Mouse (Mus musculus) erythroblast, adult 5-6 weeks (primary cell): ENCODE measurements around the gene Lgr6. TPM values are rescaled to one million over a fixed set of nuclear protein-coding genes. Genes with fewer than 3 reads are reported as not detected.

Experiments
- ATAC-seq: replicated peaks from 2 replicates; pipeline ENCODE4 v1.8.0; 2016; ENCODE audit warnings: moderate number of reproducible peaks, mild to moderate bottlenecking, moderate TSS enrichment, inconsistent platforms; ENCODE audit not compliant: poor library complexity, low FRiP score, severe bottlenecking
- total RNA-seq, 2 experiments: library from RNA; stranded (forward) in 1 of 2; stranded (reverse) in 1 of 2; fragments of 150-400 nt in 1 of 2; fragments of 200-764, 138-1000 nt in 1 of 2; gene quantifications; 2 replicates each; pipeline versions ENCODE4 v1.2.3 to v1.2.4; 2015 to 2017; ENCODE audit warnings: low replicate concordance in 2 of 2

The Lgr6 gene
- total RNA-seq, 2 experiments from 2014 or later, result not detected

DNA sequence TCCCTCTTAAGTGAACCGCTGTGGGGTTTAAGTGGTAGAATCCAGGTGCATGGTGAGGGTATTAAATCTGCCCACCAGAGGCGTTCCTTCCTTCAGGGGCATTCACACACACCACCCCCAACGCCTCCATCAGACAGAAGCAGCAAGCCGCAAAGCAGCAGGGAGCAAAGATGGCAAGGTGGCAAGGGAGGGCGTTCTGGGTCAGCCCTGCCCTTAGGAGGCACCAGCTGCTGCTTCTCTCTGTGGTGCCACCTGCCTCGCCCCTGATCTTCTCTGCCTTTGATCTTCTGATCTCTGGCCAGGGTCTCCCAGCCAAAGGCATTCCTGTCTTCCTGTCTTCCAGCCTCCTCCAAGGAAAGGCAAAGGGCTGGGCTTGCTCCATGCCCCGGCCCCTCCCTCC lies 19.1 kb downstream of the Lgr6 start:
- ATAC-seq, result no peak

DNA sequence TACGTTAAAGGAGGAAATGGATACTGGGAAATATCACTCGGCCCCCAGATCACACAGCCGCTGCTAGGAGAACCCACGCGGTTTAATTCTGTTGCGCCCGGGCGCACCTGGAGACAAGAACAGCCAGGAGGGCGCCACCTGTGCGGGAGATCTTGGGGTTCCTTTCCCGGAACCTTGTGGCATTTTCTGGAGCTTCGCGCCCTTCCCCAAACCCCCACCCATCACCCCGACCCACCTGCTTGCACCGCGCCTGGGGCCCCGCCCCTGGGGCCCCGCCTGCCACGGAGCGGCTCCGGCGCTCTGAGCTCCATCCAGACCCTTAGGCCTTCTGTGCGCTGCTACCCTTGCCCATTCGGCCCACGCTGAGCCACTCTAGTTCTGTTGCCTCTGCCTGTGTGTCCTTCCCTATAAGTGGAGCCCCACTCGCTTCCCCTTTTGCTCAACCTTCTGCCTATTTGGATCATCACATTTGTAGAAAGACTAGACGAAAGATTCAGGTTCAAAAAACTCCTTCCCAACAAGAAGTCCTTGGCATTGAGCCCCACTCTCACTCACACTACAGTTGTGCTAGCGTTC lies 19.7 kb downstream of the Lgr6 start:
- ATAC-seq, result no peak

DNA sequence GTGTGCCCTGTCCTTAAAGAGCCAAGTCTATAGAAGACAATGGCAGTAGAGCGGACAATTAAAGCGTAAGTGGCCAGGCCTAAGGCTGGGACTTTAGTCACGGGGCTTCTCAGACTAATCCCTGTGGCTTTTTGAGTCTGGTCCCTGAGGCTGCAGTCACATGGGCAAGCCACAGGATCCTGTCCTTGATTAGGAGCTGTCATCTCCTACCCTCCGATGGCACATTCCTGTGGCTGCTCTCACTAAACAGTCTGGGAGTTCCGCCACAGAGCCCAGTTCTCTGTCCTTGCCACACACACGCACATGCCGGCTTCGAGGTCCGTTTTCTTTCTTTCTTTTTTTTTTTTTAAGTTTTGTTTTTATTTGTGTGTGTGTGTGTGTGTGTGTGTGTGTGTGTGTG lies 21.6 kb downstream of the Lgr6 start:
- no peak for ATAC-seq

DNA sequence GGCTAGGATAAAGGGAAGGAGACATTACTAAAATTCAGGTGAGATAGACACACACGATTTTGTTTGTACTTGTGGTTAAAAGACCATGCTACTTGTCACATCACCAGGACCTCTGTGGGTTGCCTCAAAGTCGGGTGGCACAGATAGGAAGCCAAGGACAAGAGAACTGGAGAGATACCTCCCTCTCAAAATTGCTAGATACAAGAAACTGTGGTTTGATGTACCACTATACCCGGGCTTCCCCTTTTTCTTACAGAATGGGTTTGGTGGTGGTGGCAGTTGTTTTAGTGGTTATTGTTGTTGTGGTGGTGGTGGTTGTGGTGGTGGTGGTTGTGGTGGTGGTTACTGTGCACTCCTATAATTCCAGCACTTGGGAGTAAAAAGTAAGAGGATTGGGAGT lies 22.8 kb downstream of the Lgr6 start:
- no peak for ATAC-seq

DNA sequence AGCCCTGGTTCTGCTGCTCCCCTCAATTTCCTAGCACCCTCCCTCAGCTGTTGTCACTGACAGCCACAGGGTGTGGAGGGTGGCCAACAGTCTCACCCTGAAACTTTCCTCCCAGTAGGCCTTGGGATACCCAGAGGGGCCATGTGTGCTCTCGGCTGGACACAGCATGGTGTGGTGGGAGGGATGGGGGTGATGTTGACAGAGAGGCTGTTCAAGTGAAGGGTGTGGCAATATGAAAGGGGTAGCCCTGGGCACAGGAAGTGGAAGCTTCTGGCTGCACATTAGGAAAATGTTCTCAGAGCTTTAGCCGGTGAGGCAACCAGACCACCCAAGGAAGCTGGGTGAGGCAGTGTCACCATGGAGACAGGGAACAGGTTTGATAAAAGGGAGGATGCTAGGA lies 26.1 kb downstream of the Lgr6 start:
- ATAC-seq, result no peak

DNA sequence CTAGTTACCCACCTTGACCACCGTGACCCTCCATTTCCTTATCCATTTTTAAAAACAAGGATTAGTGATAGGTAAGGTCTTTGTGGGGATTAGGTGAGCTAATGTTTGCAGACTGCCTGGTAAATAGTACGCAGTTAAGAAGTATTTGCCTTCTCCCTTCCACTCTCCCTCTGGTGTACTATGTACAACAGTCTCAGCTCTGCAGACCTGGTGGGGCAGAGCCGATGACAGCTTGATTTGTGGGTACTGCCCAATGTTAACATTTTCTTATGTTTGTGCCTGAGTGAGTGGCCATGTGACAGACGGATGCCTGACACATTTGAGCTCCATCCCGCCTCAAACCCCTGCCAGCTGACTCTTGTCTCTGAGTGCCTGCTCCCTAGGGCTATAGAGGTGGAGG lies 28.6 kb downstream of the Lgr6 start:
- no peak for ATAC-seq

DNA sequence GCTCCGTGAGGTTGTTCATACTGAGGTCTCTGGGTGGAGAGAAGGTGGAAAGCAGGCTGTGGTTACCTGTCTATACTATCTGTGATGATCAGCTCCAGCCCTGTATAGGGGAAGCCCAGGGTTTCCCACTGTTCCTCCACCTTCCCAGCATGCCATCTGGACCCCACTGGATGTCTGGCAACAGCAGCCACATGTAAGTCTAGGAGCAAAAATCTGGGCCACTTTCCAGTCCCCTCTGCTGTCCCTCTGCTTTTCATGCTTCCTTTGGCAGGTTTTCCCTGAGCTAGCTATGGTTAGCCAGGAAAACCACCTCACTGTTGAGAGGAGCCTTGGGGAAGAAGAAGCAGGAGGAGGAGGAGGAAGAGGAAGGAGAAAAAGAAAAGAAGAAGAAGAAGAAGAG lies 29.8 kb downstream of the Lgr6 start:
- ATAC-seq, result no peak

DNA sequence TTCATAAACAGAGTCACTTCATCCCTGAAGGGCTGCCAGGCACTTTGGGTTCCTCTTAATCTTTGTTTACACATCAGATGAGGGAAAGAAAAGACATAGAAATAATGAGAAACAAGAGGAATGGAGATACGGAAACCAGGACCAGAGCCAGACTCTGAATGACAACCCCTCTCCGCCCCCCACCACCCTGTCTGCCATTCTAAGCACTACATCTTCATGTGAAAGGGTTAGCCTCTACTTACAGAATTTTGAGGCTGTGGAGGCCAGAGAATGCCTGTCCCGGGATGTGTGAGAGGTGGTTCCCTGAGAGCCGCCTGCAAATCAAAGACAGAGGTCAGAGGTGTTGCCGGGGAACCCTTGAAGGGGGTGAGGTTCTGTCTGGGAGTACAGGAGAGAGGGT lies 32.4 kb downstream of the Lgr6 start:
- ATAC-seq, result no peak

DNA sequence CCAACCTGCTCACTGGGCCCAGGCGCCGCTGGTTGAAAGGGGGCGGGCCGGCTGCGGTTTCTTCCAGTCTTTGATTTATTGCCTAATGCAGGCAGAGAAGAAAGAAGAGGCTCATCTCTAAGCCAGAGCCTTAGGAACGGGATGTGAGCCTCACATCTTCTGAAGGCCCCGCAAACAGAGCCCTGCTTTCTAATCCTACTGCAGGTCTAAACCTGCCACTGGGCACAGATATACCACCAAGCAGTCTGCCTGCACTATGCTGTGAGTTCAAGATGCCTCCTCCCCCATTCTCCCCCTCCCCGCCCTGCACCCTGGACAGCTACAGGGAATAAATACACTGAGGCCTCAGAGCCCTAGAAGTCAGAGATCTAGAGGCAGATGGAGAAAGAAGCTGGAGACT lies 35.2 kb downstream of the Lgr6 start:
- no peak for ATAC-seq

DNA sequence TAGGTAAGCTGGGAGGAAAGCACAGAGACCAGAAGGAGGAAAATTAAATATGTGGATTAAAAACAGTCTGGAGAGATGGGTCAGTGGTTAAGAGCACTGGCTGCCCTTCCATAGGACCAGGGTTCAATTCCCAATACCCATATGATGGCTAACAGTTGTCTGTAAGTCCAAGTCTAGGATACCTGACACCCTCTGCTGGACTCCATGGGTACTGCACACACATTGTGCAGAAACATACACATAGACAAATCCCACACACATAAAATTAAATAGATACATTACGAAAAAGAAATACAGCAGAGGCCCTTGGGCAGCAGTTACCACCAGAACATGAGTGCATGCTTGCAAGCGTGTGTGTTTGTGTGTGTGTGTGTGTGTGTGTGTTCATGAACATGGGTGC lies 40.6 kb downstream of the Lgr6 start:
- no peak for ATAC-seq

DNA sequence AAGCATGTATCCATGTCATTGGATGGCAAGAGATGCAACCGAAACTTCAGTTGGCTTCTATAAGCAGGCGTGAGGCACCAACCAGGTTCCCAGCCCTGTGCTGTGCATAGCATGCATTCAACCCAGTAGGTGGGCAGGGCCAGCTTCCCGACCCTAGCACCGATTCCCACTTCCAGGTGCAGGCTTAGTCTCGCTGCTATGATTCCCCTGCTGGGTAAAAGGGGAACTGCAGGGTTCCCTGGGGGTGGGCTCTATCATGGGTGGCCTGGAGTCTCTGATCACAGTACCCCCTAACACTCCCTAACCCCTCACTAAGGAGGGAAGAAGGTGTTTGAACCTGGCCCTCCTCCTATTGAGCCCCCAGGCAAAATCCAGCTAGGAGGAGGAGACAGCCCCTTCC lies 42.1 kb downstream of the Lgr6 start:
- no peak for ATAC-seq

DNA sequence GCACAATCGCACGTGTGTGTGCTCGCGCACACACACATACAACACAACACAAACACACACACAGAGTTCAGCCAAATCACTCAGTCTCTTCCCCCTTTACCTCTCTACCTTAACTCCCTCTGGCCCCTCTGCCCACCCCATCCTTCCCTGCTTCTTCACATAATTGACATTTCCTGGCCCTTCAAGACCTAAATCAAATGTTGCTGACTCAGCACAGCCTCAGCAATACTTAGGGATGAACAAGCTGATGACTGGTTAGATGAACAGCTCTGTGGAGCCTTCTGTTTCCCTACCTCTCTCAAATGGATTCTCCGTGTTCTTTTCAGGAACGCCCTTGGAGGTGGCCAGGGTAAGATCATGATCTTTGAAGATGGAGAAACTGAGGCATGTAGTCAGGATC lies 43.8 kb downstream of the Lgr6 start:
- no peak for ATAC-seq

DNA sequence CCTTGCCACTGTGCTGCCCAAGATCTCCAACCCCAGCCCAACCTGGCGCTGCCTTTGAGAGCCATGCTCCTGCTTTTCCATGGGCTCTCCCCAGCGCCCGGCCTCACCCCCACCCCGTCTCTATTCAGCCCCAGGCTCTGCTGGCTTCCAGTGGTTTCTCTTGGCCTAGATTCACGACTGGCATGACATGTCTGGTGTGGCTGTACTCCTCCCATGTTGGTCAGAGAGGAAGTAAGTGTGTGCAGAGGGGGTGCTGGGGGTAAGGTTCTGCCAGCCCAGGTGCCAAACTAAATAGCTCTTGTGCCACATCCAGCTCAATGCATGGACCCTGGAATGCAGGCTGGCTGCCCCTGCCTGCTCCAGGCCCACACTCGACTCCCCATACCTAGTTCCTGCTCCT lies 44.9 kb downstream of the Lgr6 start:
- ATAC-seq, result no peak

DNA sequence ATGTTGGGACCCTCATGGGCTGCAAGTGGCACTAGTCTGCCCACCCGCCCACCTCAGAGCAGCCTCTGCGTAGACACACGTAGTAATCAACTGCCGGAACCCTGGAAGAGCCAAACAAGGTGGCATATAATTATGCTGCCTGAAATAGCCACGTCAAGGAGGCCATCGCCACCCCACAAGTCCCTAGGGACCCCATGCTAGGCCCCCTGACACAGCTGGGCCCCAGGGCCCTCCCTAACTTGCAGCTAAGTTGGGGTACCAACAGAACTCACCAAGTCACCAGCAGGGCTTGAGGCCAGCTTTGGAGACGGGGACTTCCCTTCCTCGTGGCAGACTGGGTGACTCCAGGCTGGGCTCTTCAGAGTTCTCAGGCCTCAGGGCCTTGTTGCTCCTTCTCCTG lies 48.2 kb downstream of the Lgr6 start:
- no peak for ATAC-seq

DNA sequence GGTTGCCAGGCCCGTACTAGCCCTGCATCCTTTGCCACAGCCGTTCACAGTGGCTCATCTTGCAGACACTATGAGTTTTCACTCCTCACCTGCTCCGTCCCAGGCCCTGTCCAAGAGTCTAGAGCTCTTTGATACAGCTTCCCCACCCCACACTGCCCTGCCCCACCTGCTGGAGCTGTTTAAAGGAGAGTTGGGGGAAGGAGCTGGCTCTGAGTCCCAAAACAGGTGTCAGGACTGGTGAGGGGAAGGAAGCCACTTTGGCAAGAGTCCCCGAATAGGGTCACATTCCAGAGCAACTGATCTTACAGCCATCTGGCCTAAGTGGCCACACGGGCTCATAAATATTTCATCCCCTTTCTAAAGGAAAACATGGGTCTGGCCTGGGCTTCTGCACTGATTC lies 51.0 kb downstream of the Lgr6 start:
- ATAC-seq, result no peak

DNA sequence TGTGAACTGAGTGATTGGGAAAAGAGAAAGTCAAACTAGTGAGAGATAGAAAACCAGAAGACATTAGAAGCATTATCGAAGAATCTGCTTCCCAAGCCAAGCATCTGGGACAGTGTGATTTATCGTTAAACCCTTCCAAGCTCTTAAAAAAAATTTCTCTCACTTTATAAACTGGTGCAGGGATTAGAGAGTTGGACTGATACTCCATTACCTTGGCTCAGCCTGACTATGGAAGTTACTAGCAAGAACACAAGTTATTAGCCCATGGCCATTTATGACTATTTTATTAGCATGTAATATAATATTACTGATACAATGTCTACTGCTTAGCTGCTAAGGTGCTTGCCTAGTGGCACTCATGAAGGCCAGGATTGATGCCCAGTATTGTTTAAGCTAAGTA lies 60.6 kb downstream of the Lgr6 start:
- no peak for ATAC-seq

DNA sequence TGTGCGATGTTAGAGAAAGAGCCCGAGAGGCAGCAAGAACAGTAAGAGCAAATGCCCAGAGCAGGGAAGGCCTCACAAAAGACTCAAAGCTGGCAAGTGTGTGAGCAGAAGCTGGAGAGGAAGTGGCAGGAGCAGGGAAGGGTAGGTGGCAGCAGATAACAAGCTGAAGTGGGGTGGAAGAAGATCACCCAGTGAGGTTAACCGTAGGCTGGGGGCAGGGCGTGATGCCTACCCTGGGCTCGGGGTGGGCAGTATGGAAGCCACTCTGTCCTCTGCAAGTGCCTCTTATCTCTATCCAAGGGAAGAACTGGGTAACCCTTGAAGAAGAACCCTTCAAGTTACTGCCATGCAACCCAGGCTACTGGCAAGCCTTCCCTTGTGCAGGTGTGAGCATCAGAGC lies 68.8 kb downstream of the Lgr6 start:
- no peak for ATAC-seq

DNA sequence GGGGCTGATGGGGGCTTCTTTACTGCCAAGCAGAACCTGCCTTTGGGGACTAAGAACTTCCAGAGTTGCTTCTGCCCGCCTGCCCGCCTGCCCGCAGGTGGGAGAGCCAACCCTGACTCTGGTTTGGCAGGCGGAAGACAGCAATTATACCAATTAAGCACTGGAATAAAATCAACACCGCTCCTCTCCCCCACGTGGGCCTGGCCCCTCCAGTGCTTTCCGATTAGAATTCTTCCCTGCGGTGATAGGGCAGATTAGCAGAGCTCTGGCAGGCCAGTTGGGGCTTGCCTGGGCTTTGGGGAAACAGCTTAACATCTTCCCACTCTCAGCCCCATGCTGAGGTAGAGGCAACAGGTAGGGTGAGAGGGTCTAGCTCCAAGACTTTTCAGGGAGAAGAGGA lies 72.4 kb downstream of the Lgr6 start:
- no peak for ATAC-seq

DNA sequence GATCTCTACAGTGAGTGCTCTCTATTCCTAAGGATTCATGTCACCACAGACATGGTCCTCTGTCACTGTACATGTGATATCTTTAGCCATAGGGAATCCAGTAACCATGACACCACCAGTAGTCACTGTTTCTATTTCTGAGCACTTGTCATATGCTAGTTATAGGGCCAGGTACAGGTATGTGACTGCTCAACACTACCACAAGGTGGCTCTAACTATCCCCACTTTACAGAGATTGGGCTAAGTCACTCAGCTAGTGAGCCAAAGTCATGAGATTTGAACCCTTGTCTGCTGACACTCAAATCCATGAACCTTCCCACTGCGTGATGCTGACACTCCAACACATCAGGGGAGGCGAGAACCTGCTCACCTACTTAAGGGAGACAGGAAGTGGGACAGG lies 75.0 kb downstream of the Lgr6 start:
- no peak for ATAC-seq

DNA sequence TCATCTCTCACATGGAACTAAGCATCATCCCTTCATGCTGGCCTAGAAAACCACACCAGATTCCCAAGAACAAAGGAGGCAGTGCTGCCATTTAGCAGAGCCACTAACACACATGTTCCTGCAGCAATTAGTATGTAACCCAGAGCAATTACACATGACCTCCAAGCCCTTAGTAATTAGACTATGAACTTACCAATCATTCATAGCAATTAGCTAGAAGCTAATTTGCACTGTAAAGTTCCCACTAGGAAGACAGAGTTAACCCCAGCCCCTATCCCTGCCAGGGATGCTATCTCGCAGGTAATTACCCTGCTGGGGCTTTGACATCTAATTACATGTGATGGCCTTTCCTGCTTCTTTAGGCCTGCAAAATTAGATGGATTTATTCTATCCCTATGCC lies 78.8 kb downstream of the Lgr6 start:
- no peak for ATAC-seq

DNA sequence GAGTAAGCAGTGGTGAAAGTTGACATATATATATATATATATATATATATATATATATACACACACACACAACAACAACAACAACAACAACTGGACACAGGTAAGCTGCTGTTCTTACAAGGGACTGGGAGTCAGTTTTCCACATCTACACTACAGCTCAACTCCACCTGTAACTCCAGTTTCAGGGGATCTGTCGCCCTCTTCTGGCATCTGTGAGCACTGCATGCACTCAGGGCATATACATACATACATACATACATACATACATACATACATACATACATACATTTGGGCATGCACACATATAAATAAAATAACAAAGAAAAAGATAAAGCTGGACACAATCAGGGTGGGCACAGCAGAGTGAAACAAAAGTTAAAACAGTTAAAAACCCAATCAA lies 81.5 kb downstream of the Lgr6 start:
- ATAC-seq, result no peak

DNA sequence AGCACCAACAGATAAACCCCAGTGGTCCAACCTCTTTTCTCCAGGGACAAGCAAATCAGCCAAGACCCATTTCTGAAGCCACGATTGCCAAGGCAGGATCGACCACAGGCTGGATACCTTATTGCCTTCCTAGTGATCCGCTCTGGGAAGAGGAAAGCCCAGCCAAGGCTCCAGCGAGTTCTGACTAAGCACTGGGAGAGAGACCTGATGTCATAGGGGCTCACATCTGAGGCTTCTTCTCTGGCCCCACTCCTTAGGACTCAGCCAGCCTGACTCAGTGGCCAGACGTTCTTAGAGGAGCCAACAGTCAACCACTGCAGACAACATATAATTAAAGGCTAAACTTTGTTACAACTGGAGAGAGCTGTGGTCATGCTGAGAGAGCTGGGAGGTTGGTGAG lies 83.1 kb downstream of the Lgr6 start:
- ATAC-seq, result no peak

DNA sequence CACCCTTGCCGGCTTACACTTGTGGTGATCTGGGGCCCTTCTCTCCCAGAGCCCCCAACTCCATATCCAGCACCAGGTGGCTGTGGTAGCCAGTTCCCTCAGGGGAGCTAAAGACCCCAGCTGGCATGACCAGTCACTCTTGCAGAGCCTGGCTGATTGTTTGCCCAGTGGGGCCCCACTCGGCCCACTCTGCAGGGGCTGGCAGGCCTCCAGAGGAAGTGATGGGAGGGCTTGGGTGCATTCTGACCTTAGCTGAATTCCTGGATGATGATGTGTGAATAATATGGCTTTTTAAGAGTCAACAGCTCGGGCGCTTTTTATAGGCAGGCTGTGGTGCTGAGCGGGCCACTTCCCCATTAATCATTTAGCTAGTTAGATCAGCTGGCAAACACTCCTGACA lies 84.1 kb downstream of the Lgr6 start:
- no peak for ATAC-seq
